Mouse (Mus musculus) cerebral cortex, adult 2 months (tissue): ENCODE data around the gene Zic2.

ENCODE experiments used
- WGBS: fragments of 180-500 bp; shearing (Covaris S2); methylation state at CpG from one replicate; pipeline ENCODE4 v1.1.7; 2018; 5-methylcytosine and 5-hydroxymethylcytosine counted together

Gene Zic2

GRCm38 (mm10) chr14:122476822-122477215 is 1.6 kb downstream of the Zic2 start:
- WGBS = 1% methylated on average over 18 of the region's 18 CpGs

DNA sequence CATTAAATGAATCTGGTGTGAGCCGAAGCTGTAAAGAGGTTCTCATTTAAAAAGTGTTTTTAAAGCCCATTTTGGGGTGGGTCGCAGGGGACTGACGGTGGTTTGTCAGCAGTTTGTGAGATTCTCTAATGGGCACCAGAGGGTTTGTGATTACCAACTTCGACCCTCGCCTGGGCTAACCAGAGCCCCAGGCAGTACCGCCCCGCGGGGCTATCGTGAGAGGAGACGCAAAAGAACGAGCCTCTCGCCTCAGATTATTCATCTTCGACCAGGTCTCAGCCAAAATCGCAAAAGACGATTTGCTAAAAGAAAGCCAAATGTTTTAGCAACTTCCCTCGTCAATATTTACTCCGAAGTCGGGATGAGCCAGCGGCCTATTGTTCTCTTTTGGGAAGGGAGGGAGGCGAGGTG is 2.0 kb downstream of the Zic2 start:
- 3% methylated on average over 20 of the region's 20 CpGs for whole genome bisulfite sequencing

GRCm38 (mm10) chr14:122477971-122478573 is 2.8 kb downstream of the Zic2 start:
- 6% methylated on average over 9 of the region's 9 CpGs for WGBS

DNA sequence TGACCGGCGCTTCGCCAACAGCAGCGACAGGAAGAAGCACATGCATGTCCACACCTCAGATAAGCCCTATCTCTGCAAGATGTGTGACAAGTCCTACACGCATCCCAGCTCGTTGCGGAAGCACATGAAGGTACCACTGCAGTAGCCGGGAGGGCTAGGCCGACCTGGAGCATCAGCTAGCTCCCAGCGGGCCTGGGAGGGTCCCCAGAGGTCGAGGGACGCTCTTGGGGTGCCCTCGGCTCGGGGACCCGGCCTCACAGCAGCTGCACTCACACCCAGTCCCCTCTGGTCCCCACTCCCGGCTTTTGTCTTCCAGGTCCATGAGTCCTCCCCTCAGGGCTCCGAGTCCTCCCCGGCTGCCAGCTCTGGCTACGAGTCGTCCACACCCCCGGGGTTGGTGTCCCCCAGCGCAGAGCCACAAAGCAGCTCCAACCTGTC is 3.4 kb downstream of the Zic2 start:
- WGBS = 9% methylated on average over 22 of the region's 22 CpGs

GRCm38 (mm10) chr14:122479461-122480109 is 4.3 kb downstream of the Zic2 start:
- 20% methylated on average over 17 of the region's 17 CpGs for WGBS

DNA sequence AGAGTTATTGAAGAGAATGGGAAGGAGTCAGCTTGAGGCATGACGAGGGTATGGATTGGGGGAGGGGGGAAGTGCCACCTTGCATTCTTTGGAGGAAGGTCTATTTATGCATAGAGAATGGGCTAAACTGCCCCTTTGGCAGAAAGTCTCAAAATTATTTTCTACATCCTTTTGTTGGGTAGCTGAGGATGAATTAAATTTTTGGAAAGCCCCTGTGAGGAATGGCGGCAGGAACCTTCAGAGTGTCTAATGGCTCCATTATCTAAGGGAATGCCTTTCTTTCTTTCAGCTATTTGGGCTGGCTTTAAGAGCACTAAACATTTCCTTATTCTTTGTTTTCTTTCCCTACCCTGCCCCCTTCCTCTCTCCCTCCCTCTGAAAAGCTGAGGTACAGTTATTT is 5.1 kb downstream of the Zic2 start:
- WGBS = 27% methylated on average over 2 of the region's 2 CpGs

DNA sequence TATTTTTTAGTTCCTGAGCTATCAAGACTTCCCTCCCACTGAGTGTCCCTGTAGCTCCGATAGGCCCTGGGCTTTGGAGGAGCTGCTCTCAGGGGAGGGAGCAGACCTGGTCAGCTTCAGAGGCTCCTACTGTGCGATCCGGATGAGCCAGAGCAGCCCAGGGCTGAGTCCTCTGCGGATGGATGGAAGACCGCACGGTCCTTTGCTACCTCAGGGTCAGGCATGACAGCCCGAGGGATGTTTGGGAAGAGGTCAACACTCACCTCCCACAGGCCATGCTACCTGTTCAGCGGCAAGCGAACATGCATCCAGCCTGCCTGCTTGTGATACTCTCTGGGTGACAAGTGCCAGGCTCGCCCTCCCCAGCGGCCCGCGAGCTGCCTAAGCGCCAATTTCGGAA is 5.9 kb downstream of the Zic2 start:
- WGBS = 33% methylated on average over 15 of the region's 15 CpGs

GRCm38 (mm10) chr14:122482081-122483023 is 7.1 kb downstream of the Zic2 start:
- 35% methylated on average over 38 of the region's 38 CpGs for WGBS

DNA sequence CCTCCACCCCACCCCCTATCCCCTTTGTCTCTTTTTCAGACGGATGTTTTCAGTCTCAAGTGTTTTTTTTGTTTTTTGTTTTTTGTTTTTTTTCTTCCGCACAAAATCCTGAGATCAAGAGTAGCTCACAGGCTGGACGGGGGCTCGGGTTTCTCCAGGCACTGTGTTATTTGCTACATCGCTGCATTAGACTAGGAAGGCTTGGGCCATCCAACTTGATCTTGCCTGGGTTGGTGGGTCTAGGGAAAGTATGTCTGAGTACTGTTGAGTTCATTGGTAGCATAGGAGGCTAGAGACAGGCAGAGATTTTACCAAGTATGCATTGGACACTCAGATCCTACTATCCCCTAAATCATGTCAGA is 7.8 kb downstream of the Zic2 start:
- 42% methylated on average over 5 of the region's 5 CpGs for WGBS

DNA sequence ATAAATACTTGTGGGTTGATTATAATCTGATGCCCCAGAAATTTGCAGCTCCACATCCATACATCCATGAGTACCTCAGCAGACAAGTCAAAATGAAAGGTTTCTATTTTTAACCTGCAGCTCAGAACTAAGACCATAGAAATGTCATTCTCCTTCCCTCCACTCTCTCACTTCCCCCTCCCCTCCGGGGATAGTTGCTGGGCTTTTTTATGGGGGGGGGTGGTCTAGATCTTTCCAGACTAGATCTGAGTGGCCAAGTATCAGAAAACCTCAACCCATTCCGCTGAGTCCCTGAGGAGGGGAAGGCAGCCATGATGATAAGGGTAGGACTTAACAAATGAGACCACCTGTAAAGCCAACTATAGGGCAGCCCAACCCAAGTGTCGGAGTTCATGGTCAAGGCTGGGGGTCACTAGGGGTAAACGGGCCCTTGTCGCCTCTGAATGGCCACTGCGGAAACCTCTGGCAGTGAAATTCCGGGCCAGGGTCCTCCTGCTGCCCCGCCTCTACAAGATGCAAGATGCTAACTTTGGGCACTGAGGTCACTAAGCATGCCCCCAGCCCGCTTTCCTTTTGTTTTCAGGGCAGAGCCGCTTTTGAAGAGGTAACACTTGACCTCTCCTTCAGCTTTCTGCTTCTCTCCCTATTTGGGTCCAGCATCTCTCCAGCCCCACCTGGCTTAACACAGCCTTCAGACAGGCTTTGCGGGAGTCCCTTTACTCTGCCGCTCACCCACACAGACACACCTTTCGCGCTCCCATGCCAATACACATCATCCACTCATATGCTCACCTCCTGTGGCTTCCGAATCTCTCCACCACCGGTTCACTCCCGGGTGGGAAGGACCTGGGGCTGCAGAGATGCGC is 8.6 kb downstream of the Zic2 start:
- 58% methylated on average over 18 of the region's 18 CpGs for WGBS

DNA sequence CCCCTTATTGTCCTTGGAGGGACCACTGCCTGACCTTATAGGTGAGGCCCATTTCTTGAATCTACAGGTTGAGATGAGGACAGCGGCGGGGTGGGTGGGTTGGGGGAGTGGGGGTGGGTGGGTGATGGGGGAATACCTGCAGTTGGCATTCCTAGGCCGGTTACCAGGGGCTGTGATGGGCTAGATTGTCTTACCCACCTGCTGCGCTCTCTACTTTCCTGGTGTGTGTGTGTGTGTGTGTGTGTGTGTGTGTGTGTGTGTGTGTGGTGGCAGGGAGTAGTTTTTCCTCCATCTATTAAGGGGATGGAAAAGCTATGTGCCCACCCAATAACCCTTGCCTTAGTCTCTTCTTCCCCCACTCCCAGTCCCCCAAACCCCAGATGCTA is 9.2 kb downstream of the Zic2 start:
- WGBS = 57% methylated on average over 4 of the region's 4 CpGs

DNA sequence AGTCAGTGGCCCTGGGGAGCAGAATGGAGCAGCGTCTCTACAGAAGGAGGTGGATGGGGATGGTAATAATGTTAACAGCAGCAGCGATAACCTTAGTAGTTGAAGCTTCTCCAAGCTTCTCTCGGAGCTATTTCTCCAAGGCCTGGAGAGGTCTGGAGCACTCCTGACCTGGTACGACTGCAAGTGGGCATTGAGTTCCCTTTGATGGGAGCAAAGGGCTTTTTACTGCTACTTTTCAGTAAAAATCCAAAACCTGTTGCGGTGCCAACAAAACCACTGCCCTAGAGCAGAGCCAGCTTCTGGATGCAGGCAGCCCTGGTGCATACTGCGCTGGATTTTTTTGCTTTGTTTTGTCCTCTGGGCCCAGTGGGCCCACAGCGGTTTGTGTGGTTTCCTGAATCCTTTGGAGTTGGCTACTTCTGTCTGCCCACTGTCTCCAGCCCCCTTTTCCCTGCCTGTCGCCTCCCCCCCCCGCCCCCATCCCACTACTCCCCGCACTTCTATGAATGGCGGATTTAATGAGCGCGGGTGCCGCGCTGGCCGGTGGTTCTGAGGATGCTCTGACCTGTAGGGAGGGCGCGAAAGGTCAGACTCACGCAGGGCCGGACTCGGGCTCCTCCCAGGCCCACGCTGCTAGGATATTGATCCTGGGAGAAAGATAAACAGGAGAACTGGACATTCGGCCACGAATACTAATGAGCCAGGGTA is 9.8 kb downstream of the Zic2 start:
- 32% methylated on average over 24 of the region's 24 CpGs for WGBS

DNA sequence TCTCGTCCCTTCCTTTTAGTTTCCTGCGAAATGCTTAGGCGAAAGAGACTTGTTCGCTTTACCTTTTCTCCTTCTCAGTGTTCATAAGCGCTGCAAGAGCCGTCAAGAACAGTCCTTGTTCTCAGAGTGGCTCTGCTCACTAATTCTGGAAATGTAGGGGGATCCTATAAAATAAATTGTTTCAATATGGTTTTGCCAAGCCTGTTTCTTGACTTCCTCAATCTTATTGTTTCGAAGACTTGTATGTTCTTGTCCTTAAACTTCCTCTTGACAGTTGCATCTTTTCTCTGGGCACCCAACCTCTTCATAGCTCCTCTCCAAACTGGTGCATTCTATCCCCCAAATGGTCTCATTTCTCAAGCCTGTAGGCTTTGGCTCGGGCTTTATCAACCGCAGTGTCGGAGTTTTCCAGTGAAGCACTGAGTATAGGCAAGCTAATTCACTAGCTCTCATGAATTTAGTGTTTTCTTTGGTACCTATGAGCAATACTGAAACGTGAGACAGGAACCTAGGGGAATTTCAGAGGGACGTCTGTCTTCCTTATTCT is 10.5 kb downstream of the Zic2 start:
- 48% methylated on average over 12 of the region's 12 CpGs for WGBS

DNA sequence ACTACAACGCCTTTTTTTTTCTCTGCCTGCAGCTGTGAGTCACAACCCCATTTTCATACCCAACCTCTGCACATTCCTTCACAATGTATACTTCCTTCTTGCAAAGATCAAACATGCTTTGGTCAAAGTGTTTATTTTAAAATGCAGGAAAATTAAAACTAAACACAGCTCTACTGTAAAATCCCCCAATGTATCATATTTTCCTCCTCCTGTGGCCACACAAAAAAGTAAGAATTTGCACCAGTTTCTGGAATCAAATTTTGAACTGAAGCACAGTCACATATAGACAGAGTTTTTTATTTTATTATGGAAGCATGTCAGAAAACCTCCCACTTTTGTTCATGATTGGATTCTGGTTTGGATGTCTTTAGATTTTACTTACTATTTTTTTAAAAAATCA is 11.4 kb downstream of the Zic2 start:
- 60% methylated on average over 1 of the region's 1 CpGs for WGBS

DNA sequence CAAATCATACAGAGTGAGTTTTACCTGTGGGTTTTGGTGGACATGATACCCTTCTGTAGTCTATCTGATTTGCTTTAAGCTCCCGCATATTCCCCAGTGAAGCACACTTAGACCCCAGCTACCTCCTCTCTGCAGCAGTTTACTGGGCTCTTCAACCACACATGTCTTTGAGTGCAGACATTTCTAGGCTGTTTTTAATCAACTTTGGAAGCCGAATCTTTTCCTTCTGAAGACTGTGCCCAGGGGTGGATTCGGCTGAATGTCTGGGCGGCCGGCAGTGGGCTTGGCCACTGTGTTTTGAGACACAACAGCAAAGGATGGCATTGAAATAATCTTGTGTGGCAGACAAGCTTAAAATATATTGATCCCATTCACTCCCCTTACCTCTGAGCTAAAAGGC is 12.1 kb downstream of the Zic2 start:
- WGBS = 49% methylated on average over 5 of the region's 5 CpGs

GRCm38 (mm10) chr14:122489041-122489440 is 13.8 kb downstream of the Zic2 start:
- 5% methylated on average over 5 of the region's 5 CpGs for WGBS

- 6% methylated on average over 12 of the region's 12 CpGs for WGBS
Observed at GRCm38 (mm10) chr14:122489686-122490414, 14.6 kb downstream of the Zic2 start.

DNA sequence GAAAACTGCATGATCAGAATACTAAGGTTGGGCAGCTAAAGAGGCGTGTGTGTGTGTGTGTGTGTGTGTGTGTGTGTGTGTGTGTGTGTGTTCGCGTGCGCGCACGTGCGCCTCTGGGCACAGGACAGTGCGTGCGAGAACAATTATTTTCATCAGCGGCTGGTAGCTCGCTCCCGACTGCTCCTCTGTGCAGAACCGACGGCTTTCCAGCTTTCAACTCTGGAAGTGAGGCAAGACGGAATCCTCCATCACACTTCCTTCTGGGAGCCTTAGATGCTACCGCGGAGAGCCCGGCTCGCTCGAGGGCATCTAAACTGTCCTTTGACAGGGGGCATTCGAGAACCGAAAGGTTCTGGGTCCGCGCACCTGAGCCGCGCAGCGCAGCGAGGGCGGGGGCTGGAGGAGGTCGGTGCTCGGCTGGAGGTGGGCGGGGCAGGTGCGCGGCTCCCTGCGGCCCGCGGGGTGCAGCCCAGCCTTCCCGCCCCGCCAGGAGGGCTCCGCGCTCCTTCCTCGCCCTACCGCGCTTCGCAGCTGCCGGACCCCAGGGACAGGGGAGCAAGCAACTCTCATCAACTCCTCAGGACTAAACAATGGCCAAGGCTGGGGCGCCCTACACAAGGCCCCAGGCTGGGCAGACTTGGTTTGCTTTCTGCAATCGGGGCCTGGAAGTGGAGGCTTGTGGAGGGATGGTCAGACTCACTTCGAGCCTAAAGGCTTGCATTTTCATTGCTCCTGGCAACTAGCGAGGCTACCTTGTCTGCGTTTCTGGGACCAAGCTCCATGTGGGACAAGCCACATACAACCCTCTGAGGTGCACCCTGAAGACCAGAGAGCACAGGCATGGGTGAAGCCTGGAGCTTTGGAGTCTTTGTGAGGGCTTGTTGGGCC is 15.4 kb downstream of the Zic2 start, which contains the start of gene Gm10837:
Gm10837 (plus strand) TSS at position 146 of the 888 bp plus-strand sequence.
- WGBS = 9% methylated on average over 51 of the region's 51 CpGs

GRCm38 (mm10) chr14:122491521-122491920 is 16.3 kb downstream of the Zic2 start:
- WGBS = 83% methylated on average over 6 of the region's 6 CpGs
